Mouse (Mus musculus) ovary, adult 18-20 months (tissue): ENCODE results near the gene Cdkal1.

Source experiments
- DNase-seq: peaks from one replicate; pipeline ENCODE4 v3.0.0; 2022; ENCODE audit warnings: low spot score, mixed read lengths

Gene Cdkal1

DNA sequence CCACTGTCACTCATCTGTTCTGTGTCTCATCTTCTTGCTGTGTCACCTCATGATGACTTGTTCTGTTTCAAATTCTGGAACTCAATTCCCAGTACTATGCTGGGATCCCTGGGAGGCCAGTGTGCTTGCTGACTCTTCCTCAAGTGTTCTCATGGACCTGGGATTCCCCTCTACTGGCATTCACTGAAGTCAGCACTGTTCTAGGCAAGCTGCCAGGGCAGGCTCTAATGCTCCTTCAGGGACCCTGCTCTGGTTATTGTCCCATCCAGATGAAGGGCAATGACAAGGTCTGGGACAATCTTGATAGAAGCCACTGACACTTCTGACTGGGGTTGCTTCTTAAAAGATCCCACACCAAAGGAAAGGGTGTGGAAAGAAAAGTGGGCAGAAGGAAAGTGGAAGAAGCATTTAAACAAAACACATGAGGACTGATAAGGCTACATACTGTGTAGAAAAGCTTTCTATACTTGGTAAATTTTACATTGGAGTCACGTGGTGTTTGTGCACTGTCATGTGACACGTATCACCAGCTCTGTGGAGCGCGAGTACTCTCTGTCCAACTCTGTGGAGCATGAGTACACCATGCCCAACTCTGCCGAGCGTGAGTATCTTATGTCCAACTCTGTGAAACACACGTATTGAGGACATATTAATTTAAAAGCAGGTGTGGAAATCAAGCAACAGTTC lies 227.9 kb downstream of the Cdkal1 start:
- peak; percentile 32 for DNase-seq

GRCm38 (mm10) chr13:29624929-29625328 lies 230.5 kb downstream of the Cdkal1 start:
- no peak for DNase-seq

GRCm38 (mm10) chr13:29623636-29624239 lies 231.7 kb downstream of the Cdkal1 start:
- DNase-seq: no peak

GRCm38 (mm10) chr13:29621881-29622280 lies 233.6 kb downstream of the Cdkal1 start:
- DNase-seq: no peak

GRCm38 (mm10) chr13:29621363-29621762 lies 234.1 kb downstream of the Cdkal1 start:
- no peak for DNase-seq

GRCm38 (mm10) chr13:29620826-29621225 lies 234.6 kb downstream of the Cdkal1 start:
- DNase-seq: no peak

- DNase-seq: no peak
Observed at GRCm38 (mm10) chr13:29616654-29617171, 238.8 kb downstream of the Cdkal1 start.

DNA sequence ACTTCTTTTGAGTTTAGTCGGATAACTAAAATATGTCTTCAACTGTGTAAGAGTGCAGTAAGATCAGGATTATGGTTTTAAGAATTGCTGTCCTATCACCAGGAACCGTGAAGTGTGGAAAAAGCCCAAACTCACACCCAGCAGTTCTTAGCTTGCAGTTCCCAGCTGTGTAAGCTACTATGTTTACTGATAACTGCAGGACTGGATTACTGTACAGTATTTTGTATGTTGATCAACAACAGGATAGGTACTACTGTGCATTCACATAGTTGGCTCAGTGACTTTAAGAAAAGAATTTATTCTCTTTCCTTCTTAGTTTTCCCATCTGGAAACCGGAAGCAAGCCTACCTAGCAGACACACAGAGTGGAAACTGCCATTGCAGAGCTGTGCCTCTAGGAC lies 239.5 kb downstream of the Cdkal1 start:
- DNase-seq: no peak

DNA sequence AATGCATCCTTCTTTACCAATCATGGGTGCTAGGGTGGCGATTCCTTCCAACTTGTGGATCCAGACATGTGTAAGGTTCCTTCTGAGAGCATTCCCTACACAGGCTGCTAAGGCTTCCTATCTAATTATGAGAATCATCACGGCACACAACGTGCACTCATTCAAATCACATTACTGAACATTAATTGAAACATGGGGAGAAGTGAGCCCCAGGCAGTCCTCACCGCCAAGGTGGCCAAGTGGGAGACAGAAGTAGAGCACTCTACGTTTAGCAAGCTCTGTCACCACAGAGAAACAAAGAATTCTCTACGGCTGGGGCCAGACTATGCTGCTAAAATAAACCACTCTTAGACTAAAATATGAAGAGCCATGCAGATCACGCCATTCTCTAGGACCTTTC lies 240.4 kb downstream of the Cdkal1 start:
- DNase-seq: no peak

- peak; percentile 22 for DNase-seq
Observed at GRCm38 (mm10) chr13:29610051-29610931, 245.2 kb downstream of the Cdkal1 start.

GRCm38 (mm10) chr13:29609441-29609840 lies 246.0 kb downstream of the Cdkal1 start:
- no peak for DNase-seq

- peak; percentile 30 for DNase-seq
Observed at GRCm38 (mm10) chr13:29604241-29604640, 251.2 kb downstream of the Cdkal1 start.

GRCm38 (mm10) chr13:29603597-29603996 lies 251.9 kb downstream of the Cdkal1 start:
- DNase-seq: no peak

DNA sequence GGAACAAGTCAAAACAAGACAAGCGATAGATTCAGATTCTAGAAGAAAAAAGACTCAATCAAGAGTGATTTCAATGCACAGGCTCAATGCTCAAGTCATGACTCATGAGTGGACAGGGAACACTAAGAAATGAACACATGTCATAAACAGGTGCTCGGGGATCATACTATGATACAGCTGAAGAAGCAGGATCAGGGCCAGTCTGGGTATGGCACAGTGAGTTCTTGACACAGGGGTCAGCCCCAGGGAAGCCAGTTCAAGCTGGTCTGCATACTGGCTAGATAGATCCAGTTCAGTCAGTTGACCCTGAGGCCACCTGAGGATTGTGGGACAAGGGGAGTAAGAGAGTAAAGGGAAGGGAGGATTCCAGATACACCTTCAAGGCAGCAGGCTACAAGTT lies 254.4 kb downstream of the Cdkal1 start:
- no peak for DNase-seq

GRCm38 (mm10) chr13:29599646-29600045 lies 255.8 kb downstream of the Cdkal1 start:
- DNase-seq: no peak

GRCm38 (mm10) chr13:29596735-29597134 lies 258.7 kb downstream of the Cdkal1 start:
- no peak for DNase-seq

- no peak for DNase-seq
Observed at GRCm38 (mm10) chr13:29593096-29593495, 262.4 kb downstream of the Cdkal1 start.

GRCm38 (mm10) chr13:29590685-29591084 lies 264.8 kb downstream of the Cdkal1 start:
- DNase-seq: no peak

GRCm38 (mm10) chr13:29590164-29590563 lies 265.3 kb downstream of the Cdkal1 start:
- DNase-seq: no peak

GRCm38 (mm10) chr13:29588693-29589092 lies 266.8 kb downstream of the Cdkal1 start:
- DNase-seq: no peak

DNA sequence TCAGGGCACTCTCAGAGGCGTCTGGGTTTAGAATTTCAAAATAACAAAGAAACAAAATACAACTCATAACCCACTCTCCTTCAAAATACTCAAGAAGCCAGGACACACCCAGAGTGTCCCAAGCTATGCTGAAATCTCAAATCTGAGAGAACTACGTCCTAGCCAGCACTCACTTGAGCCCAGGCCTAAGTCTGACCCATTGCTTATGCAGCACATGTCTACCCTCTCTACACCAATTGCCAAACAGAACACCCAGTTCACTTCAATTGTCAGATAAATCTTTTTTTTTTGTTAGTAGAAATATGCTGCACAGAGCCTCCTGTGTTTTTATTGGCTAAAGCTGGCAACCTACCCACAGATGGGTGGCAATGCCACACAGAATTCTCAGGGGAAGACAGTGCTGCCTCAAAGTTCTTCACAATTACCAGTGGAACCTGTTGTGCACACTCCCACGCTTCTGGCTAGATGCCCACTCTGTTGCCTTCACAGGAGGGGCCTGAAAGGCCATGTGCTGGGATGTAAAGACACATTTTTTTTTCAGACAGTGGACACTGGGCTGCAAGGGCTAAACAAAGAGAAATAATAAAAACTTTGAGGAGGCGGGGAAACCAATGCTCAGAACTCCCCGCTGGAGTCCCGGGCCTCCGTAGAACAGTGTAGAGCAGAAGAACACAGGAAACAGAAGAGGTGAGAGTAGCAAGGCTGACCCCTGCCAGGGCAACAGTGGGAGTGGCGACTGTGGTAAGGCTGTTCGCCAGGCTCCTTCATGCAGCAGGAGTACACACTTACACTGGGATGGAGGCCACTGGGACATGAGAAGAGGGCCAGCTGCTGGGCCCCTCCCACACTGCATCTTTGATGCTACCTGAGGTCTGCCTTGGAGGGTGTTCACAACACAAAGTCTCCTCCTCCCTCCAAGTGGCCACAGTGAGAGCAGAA lies 273.4 kb downstream of the Cdkal1 start:
- peak; percentile 30 for DNase-seq
